ENCODE assay signal across 20 mouse cellular contexts in the genomic region with DNA sequence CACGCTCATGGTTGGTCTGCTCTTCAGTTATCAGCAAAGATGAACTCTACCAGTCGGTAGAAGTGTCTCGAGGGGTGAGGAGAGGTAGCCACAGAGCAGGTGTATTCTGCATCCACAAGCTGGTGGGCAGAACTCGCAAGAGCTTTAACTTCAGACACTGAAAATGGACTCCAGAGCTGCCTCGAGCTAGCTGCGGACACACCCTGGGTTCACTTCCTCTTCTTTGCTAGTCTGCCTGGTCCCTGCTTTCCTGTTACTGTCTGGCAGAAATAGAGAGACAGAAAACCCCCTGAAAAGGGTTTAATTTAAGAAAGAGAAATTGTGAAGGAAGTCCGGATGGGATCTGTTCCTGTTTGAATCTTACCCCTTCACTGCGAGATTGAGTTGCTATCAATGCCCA. TPM values are rescaled to one million over a fixed set of nuclear protein-coding genes. Genes with fewer than 3 reads are reported as not detected.
A peak's percentile ranks its signal among the peaks of the same experiment; 100 is the strongest.
DNase-seq lines count a peak whose midpoint lies in the region; ATAC-seq and TF ChIP-seq lines count a peak whose summit lies in the region.
"Had no signal": no experiment of that assay in that cellular context is flagged by ENCODE, and none has a peak within 500 bp of the region (broad histone marks: within the 10 kb centered on the region; RNA-seq: fewer than 3 reads in every experiment).

No protein-coding gene starts in this region.

- DNase-seq in left cerebral cortex, adult 2 months (ENCODE audit: extremely low spot score in 1 of 2, low spot score in 2 of 2) = no peak
- DNase-seq in left cerebral cortex, postnatal 4 days = no peak
- DNase-seq in B cell, adult 2 months = peak; percentile 74 to 76
- DNase-seq in adrenal gland, adult 18-20 months (ENCODE audit: low spot score in 2 of 2) = no peak
- DNase-seq in urinary bladder, postnatal 4 days (ENCODE audit: low spot score in 2 of 2) = no peak
- DNase-seq: adrenal gland, postnatal 25 days; cerebellum, adult 9-10 months; midbrain, embryonic 14.5 days; right cerebral cortex, postnatal 4 days; thymus, adult 18-20 months had no signal

- H3K4me3 ChIP-seq in left cerebral cortex, adult 2 months = no peak overlapping the region
- no peak overlapping the region for H3K4me3 ChIP-seq in bone marrow macrophage, adult 2 months (ENCODE audit: insufficient read depth, low read length)
- H3K4me3 ChIP-seq: embryonic facial prominence, embryonic 12.5 days; forebrain, embryonic 12.5 days; heart, embryonic 15.5 days had no signal

- peak; percentile 73 for ATAC-seq in megakaryocyte progenitor cell, adult 5-6 weeks (replicated peaks; ENCODE audit: poor library complexity)
- ATAC-seq: hindbrain, postnatal 0 days had no signal

- intact Hi-C loops in left cerebral cortex, adult 2 months (cut with DNase I) = no loop called here
- intact Hi-C loops in left cerebral cortex, postnatal 4 days (cut with DNase I) = no loop called here

- H3K4me1 ChIP-seq in bone marrow macrophage, adult 2 months (ENCODE audit: control insufficient read depth, insufficient read depth, low read length) = peaks cover 52% of the 10 kb centered on the region

- peak overlapping the region; percentile 50; the same call in 1 of the 2 replicates for H3K27ac ChIP-seq in left cerebral cortex, adult 2 months
- peak overlapping the region; percentile 71 for H3K27ac ChIP-seq in bone marrow macrophage, adult 2 months (ENCODE audit: insufficient read depth, low read depth, low read length)
- H3K27ac ChIP-seq: embryonic facial prominence, embryonic 12.5 days; forebrain, embryonic 12.5 days; heart, embryonic 15.5 days; hindbrain, postnatal 0 days; kidney, postnatal 0 days; liver, embryonic 14.5 days had no signal

- TF ChIP-seq POLR2A in bone marrow macrophage, adult 2 months (IDR thresholded peaks at IDR 0.05; ENCODE audit: borderline replicate concordance, low read depth, low read length) = no peak

- no peak for TF ChIP-seq CTCF in left cerebral cortex, adult 2 months (IDR thresholded peaks at IDR 0.05)
- TF ChIP-seq CTCF in bone marrow macrophage, adult 2 months (IDR thresholded peaks at IDR 0.05; ENCODE audit: low read depth, low read length) = no peak

RNA-seq across cellular contexts. Expression of gene Gja10, which starts 37.6 kb away (rescaled TPM):
- total RNA-seq in left cerebral cortex, adult 2 months (2021) = not detected
- not detected for total RNA-seq in left cerebral cortex, postnatal 4 days (2021)
- not detected in 2 replicates for polyA plus RNA-seq in bone marrow macrophage, adult 2 months (2012; ENCODE audit: insufficient read depth, insufficient read length, missing spikeins)
- total RNA-seq in megakaryocyte progenitor cell, adult 5-6 weeks (2015) = not detected in 2 replicates
- 0.12 TPM in 1 of 2 replicates, not detected in the other for total RNA-seq in megakaryocyte progenitor cell, adult 5-6 weeks (2017)
- not detected for total RNA-seq in adrenal gland, adult 18-20 months (2021)
- total RNA-seq: adrenal gland, postnatal 25 days; gastrocnemius, adult 18-20 months; hindbrain, postnatal 0 days; left cerebral cortex, adult 8-10 months had no signal
- polyA plus RNA-seq: forebrain, embryonic 12.5 days; heart, embryonic 15.5 days; kidney, postnatal 0 days had no signal

RNA-seq across cellular contexts. Expression of gene Casp8ap2, which starts 50.3 kb away (rescaled TPM):
- 10 to 100 TPM in 1 of 2 experiments, 1 to 10 TPM in 1; 9.0 to 10.8 TPM for total RNA-seq in left cerebral cortex, adult 2 months (2021)
- total RNA-seq in left cerebral cortex, postnatal 4 days (2021) = 10 to 100 TPM; 13.5 to 14.6 TPM
- polyA plus RNA-seq in bone marrow macrophage, adult 2 months (2012; ENCODE audit: insufficient read depth, insufficient read length, missing spikeins) = 10.5 and 11.3 TPM in 2 replicates
- total RNA-seq in megakaryocyte progenitor cell, adult 5-6 weeks (2015) = 39.1 and 46.3 TPM in 2 replicates
- total RNA-seq in megakaryocyte progenitor cell, adult 5-6 weeks (2017) = 44.9 and 53.8 TPM in 2 replicates
- 1 to 10 TPM; 7.0 to 7.1 TPM for total RNA-seq in adrenal gland, adult 18-20 months (2021)

Comparison
In these comparisons a context has a peak if more than half of its experiments do, and no peak if none do; other contexts are left out.
1. DNase-seq: peak in B cell, adult 2 months (2 of 2); none in left cerebral cortex, adult 2 months (0 of 2), left cerebral cortex, postnatal 4 days (single experiment), adrenal gland, adult 18-20 months (0 of 2) and urinary bladder, postnatal 4 days (0 of 2).